7 mouse cellular contexts compared by ENCODE assay signal in genomic region chr5:21645439-21646132, GRCm38 (mm10). TPM values are rescaled to one million over a fixed set of nuclear protein-coding genes. Genes with fewer than 3 reads are reported as not detected.
DNase-seq lines count a peak whose midpoint lies in the region; ATAC-seq lines count a peak whose summit lies in the region.

TSS of gene Fbxl13 (minus strand) at chr5:21645634.
TSS of gene Armc10 (plus strand) at chr5:21645813.

- intact Hi-C loops in gastrocnemius, postnatal 36 days (cut with DNase I) = no loop called here
- intact Hi-C loops in left cerebral cortex, postnatal 36 days (cut with DNase I) = loop anchor here (10.0 kb wide), 1 partner anchor 591 kb away; the partner anchor contains the start of gene Ptpn12

- no peaks in the 10 kb centered on the region for H3K9me3 ChIP-seq in intestine, embryonic 16.5 days (ENCODE audit: control insufficient read depth, low read length)
- no peaks in the 10 kb centered on the region for H3K9me3 ChIP-seq in midbrain, embryonic 11.5 days (ENCODE audit: control insufficient read depth, low read length)

- peaks cover 5% of the 10 kb centered on the region; the same call in 1 of the 2 replicates for H3K36me3 ChIP-seq in intestine, embryonic 16.5 days (ENCODE audit: control insufficient read depth, insufficient read depth, low read length)
- peaks cover 10% of the 10 kb centered on the region; the same call in 1 of the 2 replicates for H3K36me3 ChIP-seq in midbrain, embryonic 11.5 days (ENCODE audit: control insufficient read depth, insufficient read depth, low read length)

- H3K4me3 ChIP-seq in intestine, embryonic 16.5 days (ENCODE audit: low read length) = peak within 1 kb of the TSS; percentile 82
- H3K4me3 ChIP-seq in midbrain, embryonic 11.5 days (ENCODE audit: low read depth, low read length) = peak within 1 kb of the TSS; percentile 86

- no peaks in the 10 kb centered on the region for H3K4me1 ChIP-seq in intestine, embryonic 16.5 days (ENCODE audit: control insufficient read depth, insufficient read depth, low read length)
- peaks cover 12% of the 10 kb centered on the region for H3K4me1 ChIP-seq in midbrain, embryonic 11.5 days (ENCODE audit: control insufficient read depth, insufficient read depth, low read length)

- peak within 1 kb of the TSS; percentile 83 for H3K27ac ChIP-seq in intestine, embryonic 16.5 days (ENCODE audit: low read length)
- H3K27ac ChIP-seq in midbrain, embryonic 11.5 days (ENCODE audit: low read depth, low read length) = peak within 1 kb of the TSS; percentile 89

- peak; percentile 99 for ATAC-seq in intestine, embryonic 16.5 days
- ATAC-seq in midbrain, embryonic 11.5 days (ENCODE audit: low FRiP score) = peak; percentile 98

- 1% methylated on average over 37 of the region's 40 CpGs for WGBS in intestine, embryonic 16.5 days
- under 1% methylated on average over 37 of the region's 40 CpGs for WGBS in midbrain, embryonic 11.5 days

- peak within 1 kb of the TSS; percentile 80 for H3K4me2 ChIP-seq in intestine, embryonic 16.5 days (ENCODE audit: low read depth, low read length)
- peak within 1 kb of the TSS; percentile 80 for H3K4me2 ChIP-seq in midbrain, embryonic 11.5 days

- peak; percentile 90 for DNase-seq in adrenal gland, adult 2 months
- peak; percentile 83 for DNase-seq in embryo, embryonic 11.5 days (ENCODE audit: low read depth, low spot score)
- peak; percentile 73 for DNase-seq in gastrocnemius, postnatal 36 days
- peak; percentile 85 to 88 for DNase-seq in left cerebral cortex, postnatal 36 days (ENCODE audit: low spot score in 2 of 2)
- peak; percentile 98 for DNase-seq in midbrain, embryonic 11.5 days (ENCODE audit: low spot score, missing footprints)
- DNase-seq in skeletal muscle tissue, adult 2 months (ENCODE audit: low read depth, low spot score) = peak; percentile 83

- peak within 1 kb of the TSS; percentile 88 for H3K9ac ChIP-seq in intestine, embryonic 16.5 days (ENCODE audit: low read depth, low read length)
- peak within 1 kb of the TSS; percentile 93 for H3K9ac ChIP-seq in midbrain, embryonic 11.5 days (ENCODE audit: low read length)

- no peaks in the 10 kb centered on the region for H3K27me3 ChIP-seq in intestine, embryonic 16.5 days (replicated peaks; ENCODE audit: control insufficient read depth, insufficient read depth, low read length)
- H3K27me3 ChIP-seq in midbrain, embryonic 11.5 days (ENCODE audit: control insufficient read depth, insufficient read depth, low read length) = no peaks in the 10 kb centered on the region

RNA-seq across cellular contexts. Expression of gene Fbxl13, which starts in this region (rescaled TPM):
- under 1 TPM in 1 of 2 experiments, not detected in 1; 0.20 TPM for total RNA-seq in adrenal gland, adult 2 months (2021)
- polyA plus RNA-seq in adrenal gland, adult 2 months (2012; rRNA removed) = 0.03 and 0.06 TPM in 2 replicates
- total RNA-seq in gastrocnemius, postnatal 36 days (2021) = under 1 TPM in 1 of 2 experiments, not detected in 1; 0.12 TPM
- 0.09 and 0.15 TPM in 2 replicates for polyA plus RNA-seq in intestine, embryonic 16.5 days (2015; fragmentation: Nextera tagmentation; extraction: Ambion mirVana)
- total RNA-seq in left cerebral cortex, postnatal 36 days (2021) = under 1 TPM; 0.29 to 0.44 TPM
- polyA plus RNA-seq in midbrain, embryonic 11.5 days (2014; fragmentation: Nextera tagmentation; extraction: Ambion mirVana) = 0.08 and 0.30 TPM in 2 replicates

RNA-seq across cellular contexts. Expression of gene Armc10, which starts in this region (rescaled TPM):
- 10 to 100 TPM; 17.9 to 18.0 TPM for total RNA-seq in adrenal gland, adult 2 months (2021)
- polyA plus RNA-seq in adrenal gland, adult 2 months (2012; rRNA removed) = 355 and 410 TPM in 2 replicates
- 1 to 10 TPM; 2.6 to 4.3 TPM for total RNA-seq in gastrocnemius, postnatal 36 days (2021)
- 28.9 and 31.2 TPM in 2 replicates for polyA plus RNA-seq in intestine, embryonic 16.5 days (2015; fragmentation: Nextera tagmentation; extraction: Ambion mirVana)
- total RNA-seq in left cerebral cortex, postnatal 36 days (2021) = 10 to 100 TPM; 18.6 to 23.6 TPM
- 93.1 and 98.3 TPM in 2 replicates for polyA plus RNA-seq in midbrain, embryonic 11.5 days (2014; fragmentation: Nextera tagmentation; extraction: Ambion mirVana)

Comparison
In these comparisons a context has a peak if more than half of its experiments do, and no peak if none do; other contexts are left out.
1. Peak in every context shown above with its lines: DNase-seq, ATAC-seq, H3K4me3 ChIP-seq and H3K27ac ChIP-seq.